Mouse (Mus musculus): ENCODE results near the gene Kdsr. TPM values are rescaled to one million over a fixed set of nuclear protein-coding genes. Genes with fewer than 3 reads are reported as not detected.
A peak's percentile ranks its signal among the peaks of the same experiment; 100 is the strongest.

Kdsr gene
- polyA plus RNA-seq, 1 experiment: 52.5 TPM

- no peaks in the 10 kb centered on the region for H3K4me1 ChIP-seq (ENCODE audit: control insufficient read depth, insufficient read depth, low read length)
- H3K27me3 ChIP-seq (ENCODE audit: control insufficient read depth, insufficient read depth, low read length, poor library complexity, severe bottlenecking): no peaks in the 10 kb centered on the region
- H3K27ac ChIP-seq (ENCODE audit: insufficient read depth, low read length): no peak overlapping the region
- peaks cover 28% of the 10 kb centered on the region for H3K36me3 ChIP-seq (ENCODE audit: control insufficient read depth, insufficient read depth, low read length, poor library complexity, severe bottlenecking)
- no peaks in the 10 kb centered on the region for H3K9me3 ChIP-seq (replicated peaks; ENCODE audit: control insufficient read depth, insufficient read depth, low read length, poor library complexity, severe bottlenecking)
- H3K4me3 ChIP-seq (ENCODE audit: low read depth, low read length): no peak overlapping the region
- TF ChIP-seq POLR2A (IDR thresholded peaks at IDR 0.05; ENCODE audit: insufficient read depth, low read length) (no peak), CTCF (IDR thresholded peaks at IDR 0.05; ENCODE audit: low read depth, low read length) (no peak)
- H3K9ac ChIP-seq (ENCODE audit: low read depth, poor library complexity, severe bottlenecking): no peak overlapping the region
Observed at GRCm38 (mm10) chr1:106748555-106749315, 10.8 kb downstream of the Kdsr start.

- Histone ChIP-seq H3K27ac (ENCODE audit: insufficient read depth, low read length) (no peak overlapping the region), H3K9ac (ENCODE audit: low read depth, poor library complexity, severe bottlenecking) (no peak overlapping the region), H3K4me3 (ENCODE audit: low read depth, low read length) (no peak overlapping the region), H3K4me1 (ENCODE audit: control insufficient read depth, insufficient read depth, low read length) (no peaks in the 10 kb centered on the region), H3K36me3 (ENCODE audit: control insufficient read depth, insufficient read depth, low read length, poor library complexity, severe bottlenecking) (peaks cover 27% of the 10 kb centered on the region), H3K27me3 (ENCODE audit: control insufficient read depth, insufficient read depth, low read length, poor library complexity, severe bottlenecking) (no peaks in the 10 kb centered on the region), H3K9me3 (replicated peaks; ENCODE audit: control insufficient read depth, insufficient read depth, low read length, poor library complexity, severe bottlenecking) (no peaks in the 10 kb centered on the region)
- TF ChIP-seq CTCF (IDR thresholded peaks at IDR 0.05; ENCODE audit: low read depth, low read length): no peak
- no peak for TF ChIP-seq POLR2A (IDR thresholded peaks at IDR 0.05; ENCODE audit: insufficient read depth, low read length)
- TF ChIP-seq EP300 (IDR thresholded peaks at IDR 0.05; ENCODE audit: insufficient read depth, low read depth, low read length): no peak
Observed at GRCm38 (mm10) chr1:106742980-106743379, 16.5 kb downstream of the Kdsr start.

- Histone ChIP-seq H3K4me3 (ENCODE audit: low read depth, low read length) (no peak overlapping the region), H3K9ac (ENCODE audit: low read depth, poor library complexity, severe bottlenecking) (no peak overlapping the region), H3K27ac (ENCODE audit: insufficient read depth, low read length) (no peak overlapping the region), H3K36me3 (ENCODE audit: control insufficient read depth, insufficient read depth, low read length, poor library complexity, severe bottlenecking) (peaks cover 12% of the 10 kb centered on the region), H3K4me1 (ENCODE audit: control insufficient read depth, insufficient read depth, low read length) (no peaks in the 10 kb centered on the region), H3K9me3 (replicated peaks; ENCODE audit: control insufficient read depth, insufficient read depth, low read length, poor library complexity, severe bottlenecking) (no peaks in the 10 kb centered on the region), H3K27me3 (ENCODE audit: control insufficient read depth, insufficient read depth, low read length, poor library complexity, severe bottlenecking) (no peaks in the 10 kb centered on the region)
- TF ChIP-seq CTCF (IDR thresholded peaks at IDR 0.05; ENCODE audit: low read depth, low read length) (no peak), EP300 (IDR thresholded peaks at IDR 0.05; ENCODE audit: insufficient read depth, low read depth, low read length) (no peak), POLR2A (IDR thresholded peaks at IDR 0.05; ENCODE audit: insufficient read depth, low read length) (no peak)
Observed at GRCm38 (mm10) chr1:106740735-106741134, 18.8 kb downstream of the Kdsr start.

- Histone ChIP-seq H3K4me1 (ENCODE audit: control insufficient read depth, insufficient read depth, low read length) (no peaks in the 10 kb centered on the region), H3K27ac (ENCODE audit: insufficient read depth, low read length) (no peak overlapping the region), H3K27me3 (ENCODE audit: control insufficient read depth, insufficient read depth, low read length, poor library complexity, severe bottlenecking) (no peaks in the 10 kb centered on the region), H3K4me3 (ENCODE audit: low read depth, low read length) (no peak overlapping the region), H3K9me3 (replicated peaks; ENCODE audit: control insufficient read depth, insufficient read depth, low read length, poor library complexity, severe bottlenecking) (no peaks in the 10 kb centered on the region), H3K36me3 (ENCODE audit: control insufficient read depth, insufficient read depth, low read length, poor library complexity, severe bottlenecking) (peaks cover 12% of the 10 kb centered on the region), H3K9ac (ENCODE audit: low read depth, poor library complexity, severe bottlenecking) (no peak overlapping the region)
- no peak for TF ChIP-seq CTCF (IDR thresholded peaks at IDR 0.05; ENCODE audit: low read depth, low read length)
- no peak for TF ChIP-seq POLR2A (IDR thresholded peaks at IDR 0.05; ENCODE audit: insufficient read depth, low read length)
- TF ChIP-seq EP300 (IDR thresholded peaks at IDR 0.05; ENCODE audit: insufficient read depth, low read depth, low read length): no peak
Observed at GRCm38 (mm10) chr1:106739810-106740209, 19.7 kb downstream of the Kdsr start.

GRCm38 (mm10) chr1:106738092-106738491, 21.4 kb downstream of the Kdsr start:
- H3K4me3 ChIP-seq (ENCODE audit: low read depth, low read length): no peak overlapping the region
- H3K27ac ChIP-seq (ENCODE audit: insufficient read depth, low read length): no peak overlapping the region
- peaks cover 19% of the 10 kb centered on the region for H3K36me3 ChIP-seq (ENCODE audit: control insufficient read depth, insufficient read depth, low read length, poor library complexity, severe bottlenecking)
- H3K4me1 ChIP-seq (ENCODE audit: control insufficient read depth, insufficient read depth, low read length): no peaks in the 10 kb centered on the region
- H3K9me3 ChIP-seq (replicated peaks; ENCODE audit: control insufficient read depth, insufficient read depth, low read length, poor library complexity, severe bottlenecking): no peaks in the 10 kb centered on the region
- H3K9ac ChIP-seq (ENCODE audit: low read depth, poor library complexity, severe bottlenecking): no peak overlapping the region
- TF ChIP-seq CTCF (IDR thresholded peaks at IDR 0.05; ENCODE audit: low read depth, low read length) (peak; percentile 52), POLR2A (IDR thresholded peaks at IDR 0.05; ENCODE audit: insufficient read depth, low read length) (no peak)
- no peaks in the 10 kb centered on the region for H3K27me3 ChIP-seq (ENCODE audit: control insufficient read depth, insufficient read depth, low read length, poor library complexity, severe bottlenecking)

GRCm38 (mm10) chr1:106736211-106736610, 23.3 kb downstream of the Kdsr start:
- Histone ChIP-seq H3K27me3 (ENCODE audit: control insufficient read depth, insufficient read depth, low read length, poor library complexity, severe bottlenecking) (no peaks in the 10 kb centered on the region), H3K9ac (ENCODE audit: low read depth, poor library complexity, severe bottlenecking) (no peak overlapping the region), H3K4me1 (ENCODE audit: control insufficient read depth, insufficient read depth, low read length) (no peaks in the 10 kb centered on the region), H3K9me3 (replicated peaks; ENCODE audit: control insufficient read depth, insufficient read depth, low read length, poor library complexity, severe bottlenecking) (no peaks in the 10 kb centered on the region), H3K4me3 (ENCODE audit: low read depth, low read length) (no peak overlapping the region), H3K36me3 (ENCODE audit: control insufficient read depth, insufficient read depth, low read length, poor library complexity, severe bottlenecking) (peaks cover 12% of the 10 kb centered on the region), H3K27ac (ENCODE audit: insufficient read depth, low read length) (no peak overlapping the region)
- TF ChIP-seq POLR2A (IDR thresholded peaks at IDR 0.05; ENCODE audit: insufficient read depth, low read length) (no peak), CTCF (IDR thresholded peaks at IDR 0.05; ENCODE audit: low read depth, low read length) (no peak), EP300 (IDR thresholded peaks at IDR 0.05; ENCODE audit: insufficient read depth, low read depth, low read length) (no peak)

Data from ES-Bruce4 (cell line).